In the genomic region with DNA sequence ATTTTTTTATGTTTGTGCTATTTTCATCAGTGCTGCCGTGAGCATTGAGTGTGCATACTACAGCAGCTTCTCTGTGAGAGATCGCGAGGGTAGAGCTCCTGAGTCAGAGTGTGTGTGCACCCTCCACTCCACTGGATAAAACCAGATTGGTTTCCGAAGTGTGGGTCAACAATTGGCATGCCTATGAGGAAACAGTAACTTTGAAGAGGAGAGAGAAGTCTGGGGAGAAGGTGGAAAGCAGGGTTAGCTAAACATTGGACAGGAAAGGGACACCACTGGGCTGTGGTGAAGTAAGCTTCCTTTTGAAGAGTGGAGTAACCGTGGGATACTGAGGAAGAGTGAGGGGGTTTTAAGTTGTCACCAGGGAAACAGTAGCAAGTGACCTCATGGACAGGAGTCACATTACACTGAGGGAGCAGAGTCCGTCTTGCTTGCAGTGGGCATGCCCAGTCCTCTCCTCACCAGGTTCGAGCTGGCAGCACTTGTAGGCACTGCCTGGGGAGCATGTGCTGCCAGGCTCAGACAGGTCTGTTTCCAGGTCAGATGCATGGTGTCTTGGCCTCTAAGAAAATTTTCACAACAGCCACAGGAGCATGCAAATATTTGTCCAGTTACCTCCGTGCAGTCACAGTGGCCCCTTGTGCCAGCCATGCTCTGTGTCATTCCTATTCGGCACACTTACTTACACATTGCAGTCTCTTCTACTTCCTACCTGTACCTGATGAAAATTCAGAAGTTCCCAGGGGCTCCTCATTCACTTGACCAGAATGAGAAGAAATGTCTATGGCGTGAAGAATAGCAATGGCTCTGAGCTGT, we compare ENCODE assay signal across 12 mouse cellular contexts. TPM values are rescaled to one million over a fixed set of nuclear protein-coding genes. Genes with fewer than 3 reads are reported as not detected.
DNase-seq lines count a peak whose midpoint lies in the region; ATAC-seq and TF ChIP-seq lines count a peak whose summit lies in the region.
"Had no signal": no experiment of that assay in that cellular context is flagged by ENCODE, and none has a peak within 500 bp of the region (broad histone marks: within the 10 kb centered on the region; RNA-seq: fewer than 3 reads in every experiment).

No protein-coding gene starts in this region.

- no peak overlapping the region for H3K4me3 ChIP-seq in hindbrain, postnatal 0 days (ENCODE audit: low read length)
- H3K4me3 ChIP-seq in hindbrain, embryonic 16.5 days (ENCODE audit: low read length) = no peak overlapping the region
- no peak overlapping the region for H3K4me3 ChIP-seq in midbrain, embryonic 15.5 days
- H3K4me3 ChIP-seq in midbrain, embryonic 16.5 days (ENCODE audit: low read depth, low read length) = no peak overlapping the region
- H3K4me3 ChIP-seq: limb, embryonic 10.5 days had no signal

- H3K9me3 ChIP-seq in hindbrain, postnatal 0 days (ENCODE audit: low read length) = no peaks in the 10 kb centered on the region
- H3K9me3 ChIP-seq in hindbrain, embryonic 16.5 days (ENCODE audit: control insufficient read depth, low read length) = no peaks in the 10 kb centered on the region
- no peaks in the 10 kb centered on the region for H3K9me3 ChIP-seq in midbrain, embryonic 15.5 days
- H3K9me3 ChIP-seq in midbrain, embryonic 16.5 days (replicated peaks; ENCODE audit: control insufficient read depth, low read length, poor library complexity, severe bottlenecking) = no peaks in the 10 kb centered on the region
- H3K9me3 ChIP-seq: G1E; limb, embryonic 10.5 days had no signal

- H3K4me1 ChIP-seq in hindbrain, postnatal 0 days (ENCODE audit: insufficient read depth, low read length) = 0 out of 2 replicates have a peak, but pooled peaks cover 4% of the 10 kb centered on the region
- H3K4me1 ChIP-seq in hindbrain, embryonic 16.5 days (ENCODE audit: control insufficient read depth, insufficient read depth, low read depth, low read length) = peaks cover 19% of the 10 kb centered on the region
- H3K4me1 ChIP-seq in midbrain, embryonic 15.5 days = peaks cover 11% of the 10 kb centered on the region
- peaks cover 7% of the 10 kb centered on the region; the same call in 1 of the 2 replicates for H3K4me1 ChIP-seq in midbrain, embryonic 16.5 days (ENCODE audit: control insufficient read depth, insufficient read depth, low read length)

- peak; percentile 33 for ATAC-seq in cerebellum, adult (ENCODE audit: insufficient number of reproducible peaks, low FRiP score, low TSS enrichment)
- no peak for ATAC-seq in hindbrain, postnatal 0 days
- ATAC-seq in hindbrain, embryonic 16.5 days = no peak
- peak; percentile 28; the same call in 1 of the 2 replicates for ATAC-seq in midbrain, embryonic 15.5 days (replicated peaks)
- ATAC-seq in midbrain, embryonic 16.5 days = no peak

- DNase-seq in cerebellum, adult 11-12 months = no peak
- DNase-seq in hindbrain, postnatal 0 days (ENCODE audit: low spot score) = no peak
- DNase-seq in urinary bladder, postnatal 25 days (ENCODE audit: low spot score) = no peak
- no peak for DNase-seq in gastrocnemius, postnatal 36 days
- DNase-seq: embryo, embryonic 11 days; gastrocnemius, postnatal 14 days had no signal

- no peak overlapping the region for H3K4me2 ChIP-seq in hindbrain, postnatal 0 days (ENCODE audit: low read depth, low read length)
- no peak overlapping the region for H3K4me2 ChIP-seq in hindbrain, embryonic 16.5 days (ENCODE audit: low read length)
- no peak overlapping the region for H3K4me2 ChIP-seq in midbrain, embryonic 15.5 days
- H3K4me2 ChIP-seq in midbrain, embryonic 16.5 days (ENCODE audit: low read length) = no peak overlapping the region

- no peak overlapping the region for H3K9ac ChIP-seq in hindbrain, postnatal 0 days (replicated peaks; ENCODE audit: low read length)
- H3K9ac ChIP-seq in hindbrain, embryonic 16.5 days (ENCODE audit: low read depth, low read length) = no peak overlapping the region
- no peak overlapping the region for H3K9ac ChIP-seq in midbrain, embryonic 15.5 days
- H3K9ac ChIP-seq in midbrain, embryonic 16.5 days (ENCODE audit: low read depth, low read length) = no peak overlapping the region

- 61% methylated on average over 10 of the region's 10 CpGs for WGBS in hindbrain, postnatal 0 days
- WGBS in hindbrain, embryonic 16.5 days = 66% methylated on average over 10 of the region's 10 CpGs
- 60% methylated on average over 10 of the region's 10 CpGs for WGBS in midbrain, embryonic 15.5 days
- 61% methylated on average over 10 of the region's 10 CpGs for WGBS in midbrain, embryonic 16.5 days

- intact Hi-C loops in gastrocnemius, postnatal 36 days (cut with DNase I) = no loop called here

- TF ChIP-seq CTCF in hindbrain, postnatal 0 days (IDR thresholded peaks at IDR 0.05; ENCODE audit: low read depth) = no peak

- no peaks in the 10 kb centered on the region for H3K27me3 ChIP-seq in hindbrain, postnatal 0 days (ENCODE audit: insufficient read depth, low read length)
- no peaks in the 10 kb centered on the region for H3K27me3 ChIP-seq in hindbrain, embryonic 16.5 days (replicated peaks; ENCODE audit: control insufficient read depth, insufficient read depth, low read length)
- H3K27me3 ChIP-seq in midbrain, embryonic 15.5 days (replicated peaks) = no peaks in the 10 kb centered on the region
- no peaks in the 10 kb centered on the region for H3K27me3 ChIP-seq in midbrain, embryonic 16.5 days (ENCODE audit: control insufficient read depth, insufficient read depth, low read depth, low read length)

- 0 out of 2 replicates have a peak overlapping the region, but pooled peaks have one; percentile 15 for H3K27ac ChIP-seq in hindbrain, postnatal 0 days
- no peak overlapping the region for H3K27ac ChIP-seq in hindbrain, embryonic 16.5 days (ENCODE audit: low read depth, low read length)
- no peak overlapping the region for H3K27ac ChIP-seq in midbrain, embryonic 15.5 days
- no peak overlapping the region for H3K27ac ChIP-seq in midbrain, embryonic 16.5 days (ENCODE audit: low read length)
- H3K27ac ChIP-seq: limb, embryonic 10.5 days had no signal

- H3K36me3 ChIP-seq in hindbrain, postnatal 0 days (ENCODE audit: insufficient read depth, low read length) = no peaks in the 10 kb centered on the region
- H3K36me3 ChIP-seq in hindbrain, embryonic 16.5 days (ENCODE audit: control insufficient read depth, insufficient read depth, low read length) = peaks cover 2% of the 10 kb centered on the region; the same call in 1 of the 2 replicates
- H3K36me3 ChIP-seq in midbrain, embryonic 15.5 days (replicated peaks) = no peaks in the 10 kb centered on the region
- H3K36me3 ChIP-seq in midbrain, embryonic 16.5 days (ENCODE audit: control insufficient read depth, insufficient read depth, low read length) = 0 out of 2 replicates have a peak, but pooled peaks cover 2% of the 10 kb centered on the region
- H3K36me3 ChIP-seq: limb, embryonic 10.5 days had no signal

RNA-seq across cellular contexts. Expression of gene Fyn, which starts 37.5 kb away (rescaled TPM):
- 120 and 121 TPM in 2 replicates for total RNA-seq in hindbrain, postnatal 0 days (2014; rRNA removed)
- polyA plus RNA-seq in hindbrain, postnatal 0 days (2015; fragmentation: Nextera tagmentation; extraction: Ambion mirVana) = 94.9 and 95.2 TPM in 2 replicates
- 74.1 and 74.9 TPM in 2 replicates for polyA plus RNA-seq in hindbrain, embryonic 16.5 days (2015; fragmentation: Nextera tagmentation; extraction: Ambion mirVana)
- polyA plus RNA-seq in midbrain, embryonic 15.5 days (2015; fragmentation: Nextera tagmentation; extraction: Ambion mirVana) = 70.3 and 71.0 TPM in 2 replicates
- polyA plus RNA-seq in midbrain, embryonic 16.5 days (2015; fragmentation: Nextera tagmentation; extraction: Ambion mirVana) = 71.2 and 71.3 TPM in 2 replicates
- 1 to 10 TPM; 6.7 to 8.0 TPM for total RNA-seq in gastrocnemius, postnatal 36 days (2021)

Comparison
In these comparisons a context has a peak if more than half of its experiments do, and no peak if none do; other contexts are left out.
1. ATAC-seq: peak in cerebellum, adult (single experiment) and midbrain, embryonic 15.5 days (single experiment); none in hindbrain, postnatal 0 days (single experiment), hindbrain, embryonic 16.5 days (single experiment) and midbrain, embryonic 16.5 days (single experiment).